Mouse (Mus musculus): ENCODE data around the gene Car14. TPM values are rescaled to one million over a fixed set of nuclear protein-coding genes. Genes with fewer than 3 reads are reported as not detected.
"Not testable (repeated sequence)": the region's sequence is repeated elsewhere in the genome, so short reads cannot be mapped to it uniquely, and the experiment has no call there.

Gene Car14
- polyA plus RNA-seq, 1 experiment from 2014 or later: 0.12 TPM

DNA sequence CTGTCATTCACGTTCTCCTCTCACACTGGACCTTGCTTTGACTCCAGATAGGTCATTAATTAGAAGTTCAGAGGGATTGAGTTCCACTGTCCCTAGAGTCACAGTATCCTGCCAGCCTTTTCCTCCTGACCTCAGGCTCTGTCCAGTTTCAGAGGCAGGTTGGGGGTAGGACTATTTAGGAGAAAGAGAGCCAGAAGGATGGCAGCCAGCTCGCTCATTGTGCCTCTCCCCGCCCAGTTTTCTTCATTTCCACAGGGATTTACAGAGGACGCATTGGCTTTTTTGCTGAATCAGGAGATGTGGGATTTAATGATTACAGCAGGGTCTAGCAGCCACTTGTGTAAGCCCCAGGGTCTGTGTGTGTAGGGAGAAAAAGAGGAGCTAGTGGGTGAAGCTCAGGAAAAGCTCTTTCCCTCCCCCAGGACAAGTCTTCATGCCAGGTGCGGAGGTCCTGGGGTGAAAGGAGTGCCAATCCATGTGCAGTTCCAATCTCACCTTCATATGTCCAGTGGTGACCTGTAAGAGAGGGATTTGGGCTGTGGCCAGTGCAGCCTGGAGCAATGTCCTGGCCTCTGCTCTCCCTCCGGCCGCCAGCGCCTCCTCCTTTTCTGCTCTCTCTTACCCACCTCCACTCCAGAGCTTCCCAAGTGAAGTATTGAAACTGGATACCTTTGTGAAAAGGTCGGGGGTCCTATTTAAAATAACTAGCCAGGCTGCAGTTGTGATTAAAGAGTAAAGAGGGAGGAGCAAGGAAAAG is 2.7 kb downstream of the Car14 start:
- no peaks in the 10 kb centered on the region for H3K27me3 ChIP-seq (ENCODE audit: control insufficient read depth, insufficient read depth, low read length)
- no peak overlapping the region for H3K4me3 ChIP-seq (ENCODE audit: low read depth, low read length)
- no peaks in the 10 kb centered on the region for H3K9me3 ChIP-seq (ENCODE audit: control insufficient read depth, low read length)
- H3K27ac ChIP-seq (ENCODE audit: low read depth, low read length): no peak overlapping the region
- H3K4me1 ChIP-seq (ENCODE audit: control insufficient read depth, insufficient read depth, low read length): peaks cover 9% of the 10 kb centered on the region
- WGBS: 72% methylated on average over 9 of the region's 9 CpGs
- no peak overlapping the region for H3K9ac ChIP-seq (replicated peaks; ENCODE audit: low read depth, low read length)
- H3K4me2 ChIP-seq (ENCODE audit: low read depth, low read length): no peak overlapping the region
- no peak for ATAC-seq (ENCODE audit: low read depth)
- no peaks in the 10 kb centered on the region for H3K36me3 ChIP-seq (ENCODE audit: control insufficient read depth, insufficient read depth, low read length)

DNA sequence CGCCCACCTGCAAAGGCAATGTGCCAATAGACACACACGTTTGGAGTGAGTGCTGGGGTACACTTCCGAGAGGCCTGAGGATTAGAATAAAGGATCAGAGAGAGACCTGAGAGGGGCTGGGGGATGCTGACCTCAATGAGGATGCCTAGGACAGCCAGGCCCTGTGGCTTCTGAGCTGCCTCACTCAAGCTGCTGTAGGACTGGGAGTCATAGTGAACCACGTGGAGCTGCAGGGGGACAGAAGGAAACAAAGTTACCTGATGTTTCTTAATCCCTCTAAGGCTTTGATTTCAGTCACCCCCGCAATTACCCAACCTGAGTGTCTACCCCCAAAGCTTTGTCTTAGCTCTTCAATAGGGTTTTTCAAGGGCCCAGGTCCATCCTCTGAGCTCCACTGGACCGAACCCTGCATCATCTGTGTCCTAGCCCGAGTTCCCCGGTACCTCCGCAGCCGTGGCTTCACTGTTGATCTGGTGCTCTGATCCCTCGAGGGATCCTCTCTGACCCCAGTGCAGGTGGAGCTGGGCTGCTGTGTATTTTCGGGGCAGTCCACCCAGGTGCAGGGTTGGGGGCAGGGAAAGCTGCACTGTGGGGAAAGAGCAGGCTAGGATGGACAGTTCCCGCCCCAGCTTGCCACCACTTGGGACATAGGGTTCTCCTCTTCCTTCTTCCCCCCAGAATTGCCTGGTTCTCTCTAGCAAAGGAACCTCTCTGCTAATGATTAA is 4.5 kb downstream of the Car14 start:
- Histone ChIP-seq H3K27me3 (ENCODE audit: control insufficient read depth, insufficient read depth, low read length) (no peaks in the 10 kb centered on the region), H3K4me2 (ENCODE audit: low read depth, low read length) (no peak overlapping the region), H3K36me3 (ENCODE audit: control insufficient read depth, insufficient read depth, low read length) (no peaks in the 10 kb centered on the region), H3K4me3 (ENCODE audit: low read depth, low read length) (no peak overlapping the region), H3K9me3 (ENCODE audit: control insufficient read depth, low read length) (no peaks in the 10 kb centered on the region), H3K9ac (replicated peaks; ENCODE audit: low read depth, low read length) (no peak overlapping the region), H3K27ac (ENCODE audit: low read depth, low read length) (no peak overlapping the region), H3K4me1 (ENCODE audit: control insufficient read depth, insufficient read depth, low read length) (peaks cover 7% of the 10 kb centered on the region)
- no peak for ATAC-seq (ENCODE audit: low read depth)
- 83% methylated on average over 13 of the region's 13 CpGs for WGBS

DNA sequence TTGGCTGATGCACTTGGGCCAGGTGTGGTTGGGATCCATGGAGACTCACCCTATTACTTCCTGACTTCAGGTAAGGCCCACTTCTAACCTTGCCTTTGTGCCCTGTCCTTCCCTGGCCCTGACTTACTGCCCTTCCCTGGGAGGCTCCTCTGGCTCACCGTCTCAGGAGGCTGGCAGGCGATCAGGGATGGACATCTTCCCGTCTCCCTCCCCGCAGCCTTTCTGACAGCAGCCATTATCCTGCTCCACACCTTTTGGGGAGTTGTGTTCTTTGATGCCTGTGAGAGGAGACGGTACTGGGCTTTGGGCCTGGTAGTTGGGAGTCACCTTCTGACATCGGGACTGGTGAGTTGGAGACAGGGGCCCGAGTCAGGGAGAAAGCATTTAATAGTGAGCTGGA is 9.0 kb downstream of the Car14 start:
- H3K36me3 ChIP-seq (ENCODE audit: control insufficient read depth, insufficient read depth, low read length); H3K9ac ChIP-seq (replicated peaks; ENCODE audit: low read depth, low read length); H3K4me2 ChIP-seq (ENCODE audit: low read depth, low read length); H3K4me1 ChIP-seq (ENCODE audit: control insufficient read depth, insufficient read depth, low read length); H3K27ac ChIP-seq (ENCODE audit: low read depth, low read length); ATAC-seq (ENCODE audit: low read depth); H3K27me3 ChIP-seq (ENCODE audit: control insufficient read depth, insufficient read depth, low read length); H3K9me3 ChIP-seq (ENCODE audit: control insufficient read depth, low read length); H3K4me3 ChIP-seq (ENCODE audit: low read depth, low read length): not testable (repeated sequence)
- 88% methylated on average over 7 of the region's 7 CpGs for WGBS

DNA sequence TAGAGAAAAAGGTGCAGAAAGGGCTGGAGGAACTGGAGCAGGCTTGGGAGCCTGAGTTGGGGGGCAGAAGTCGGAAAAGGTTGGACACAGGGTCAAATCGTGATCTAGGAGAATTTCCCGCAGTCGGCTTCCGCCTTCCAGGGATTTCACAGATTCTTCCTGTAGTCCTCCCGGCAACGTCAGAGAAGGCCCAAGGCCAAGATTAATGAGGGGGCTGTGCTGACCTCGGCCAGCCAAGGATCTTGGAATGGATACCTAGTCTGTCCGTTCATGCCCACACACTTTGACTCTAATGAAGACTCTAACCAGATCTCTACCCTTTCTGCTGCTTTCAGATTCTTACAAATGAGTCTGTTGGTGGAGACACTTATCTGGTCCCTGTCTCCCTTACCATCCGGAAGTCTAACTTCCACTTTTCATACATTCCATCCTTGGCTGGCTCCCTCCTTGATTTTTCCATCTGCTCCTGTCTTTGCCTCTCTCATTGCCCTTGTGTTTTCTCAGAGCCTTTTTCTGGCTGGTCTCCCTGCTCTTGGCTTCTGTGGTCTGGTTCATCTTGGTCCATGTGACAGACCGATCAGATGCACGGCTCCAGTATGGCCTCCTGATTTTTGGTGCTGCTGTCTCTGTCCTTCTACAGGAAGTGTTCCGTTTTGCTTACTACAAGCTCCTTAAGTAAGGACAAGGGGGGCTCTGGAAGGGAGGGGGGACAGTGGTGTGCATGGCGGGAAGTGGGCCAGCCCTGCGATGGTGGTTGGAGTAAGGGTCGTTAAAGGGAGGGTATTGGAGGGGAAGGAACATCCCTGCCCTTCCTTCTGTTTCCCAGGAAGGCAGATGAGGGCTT is 10.0 kb downstream of the Car14 start:
- Histone ChIP-seq H3K4me1 (ENCODE audit: control insufficient read depth, insufficient read depth, low read length) (peaks cover 9% of the 10 kb centered on the region), H3K4me2 (ENCODE audit: low read depth, low read length) (peak overlapping the region; percentile 78), H3K27ac (ENCODE audit: low read depth, low read length) (peak overlapping the region; percentile 62), H3K9me3 (ENCODE audit: control insufficient read depth, low read length) (no peaks in the 10 kb centered on the region), H3K4me3 (ENCODE audit: low read depth, low read length) (peak overlapping the region; percentile 62), H3K27me3 (ENCODE audit: control insufficient read depth, insufficient read depth, low read length) (no peaks in the 10 kb centered on the region), H3K9ac (replicated peaks; ENCODE audit: low read depth, low read length) (peak overlapping the region; percentile 67), H3K36me3 (ENCODE audit: control insufficient read depth, insufficient read depth, low read length) (no peaks in the 10 kb centered on the region)
- 17% methylated on average over 16 of the region's 16 CpGs for WGBS
- ATAC-seq (ENCODE audit: low read depth): no peak

DNA sequence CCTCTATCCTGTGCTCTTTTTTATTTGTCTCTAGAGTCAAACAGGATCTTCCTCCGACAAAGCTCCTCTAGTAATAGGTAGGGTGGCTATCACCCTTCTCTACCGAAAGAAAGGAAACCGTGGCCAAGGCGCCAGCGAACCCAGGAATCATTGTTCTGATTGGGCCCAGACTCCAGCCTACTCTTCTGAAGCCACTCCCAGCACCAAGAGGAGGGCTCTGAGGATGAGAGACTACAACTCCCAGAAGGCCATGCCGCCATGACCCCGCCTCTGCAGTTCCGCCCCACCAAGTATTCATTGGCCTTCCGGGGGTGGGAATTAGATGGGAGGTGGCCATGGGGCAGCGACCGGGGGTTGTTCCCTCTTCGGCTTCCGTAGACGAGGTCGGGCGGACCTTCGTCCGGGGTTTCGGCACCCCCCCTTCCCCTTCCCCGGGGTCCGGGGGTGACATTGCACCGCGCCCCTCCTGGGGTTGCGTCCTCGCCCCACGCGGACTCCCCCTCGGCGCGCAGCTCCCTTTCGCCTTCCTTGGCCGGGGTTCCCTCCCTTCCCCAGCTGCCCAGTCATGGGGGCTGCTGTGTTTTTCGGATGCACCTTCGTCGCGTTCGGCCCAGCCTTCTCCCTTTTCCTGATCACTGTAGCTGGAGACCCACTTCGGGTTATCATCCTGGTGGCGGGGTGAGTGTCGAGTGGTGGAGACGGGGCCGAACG is 10.7 kb downstream of the Car14 start, which contains the start of gene Aph1a:
Gene Aph1a (plus strand): TSS at position 364 of the 711 bp plus-strand sequence.
- not testable (repeated sequence) for H3K4me1 ChIP-seq (ENCODE audit: control insufficient read depth, insufficient read depth, low read length); H3K27me3 ChIP-seq (ENCODE audit: control insufficient read depth, insufficient read depth, low read length); H3K9me3 ChIP-seq (ENCODE audit: control insufficient read depth, low read length); H3K36me3 ChIP-seq (ENCODE audit: control insufficient read depth, insufficient read depth, low read length)
- peak; percentile 97 for ATAC-seq (ENCODE audit: low read depth)
- H3K27ac ChIP-seq (ENCODE audit: low read depth, low read length): peak within 1 kb of the TSS; percentile 62
- peak within 1 kb of the TSS; percentile 78 for H3K4me2 ChIP-seq (ENCODE audit: low read depth, low read length)
- peak within 1 kb of the TSS; percentile 62 for H3K4me3 ChIP-seq (ENCODE audit: low read depth, low read length)
- under 1% methylated on average over 25 of the region's 43 CpGs for WGBS
- peak within 1 kb of the TSS; percentile 67 for H3K9ac ChIP-seq (replicated peaks; ENCODE audit: low read depth, low read length)

DNA sequence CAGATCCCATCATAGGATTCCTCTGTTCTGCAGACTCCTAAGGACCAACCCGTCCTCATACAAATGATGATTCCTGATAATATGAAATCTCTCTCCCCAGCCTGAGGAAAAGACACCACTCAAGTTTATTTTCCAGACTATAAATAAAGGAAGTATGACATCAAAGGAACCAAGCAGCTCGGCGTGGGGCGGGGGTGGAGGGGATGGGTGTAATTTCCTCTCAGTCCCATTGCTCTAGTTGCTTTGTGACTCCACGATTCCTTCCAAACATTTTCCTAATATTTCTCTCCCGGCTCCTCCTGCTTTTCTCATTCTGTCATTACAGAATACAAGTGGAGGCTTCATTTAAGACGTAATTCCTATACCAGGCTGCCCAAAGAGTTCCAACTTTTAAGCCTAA is 11.4 kb downstream of the Car14 start:
- ATAC-seq (ENCODE audit: low read depth): peak; percentile 4; the same call in 1 of the 2 replicates
- H3K4me3 ChIP-seq (ENCODE audit: low read depth, low read length): peak overlapping the region; percentile 62
- H3K4me2 ChIP-seq (ENCODE audit: low read depth, low read length): peak overlapping the region; percentile 56
- peak overlapping the region; percentile 32; the same call in 1 of the 2 replicates for H3K9ac ChIP-seq (replicated peaks; ENCODE audit: low read depth, low read length)
- peak overlapping the region; percentile 55; the same call in 1 of the 2 replicates for H3K27ac ChIP-seq (ENCODE audit: low read depth, low read length)
- H3K4me1 ChIP-seq (ENCODE audit: control insufficient read depth, insufficient read depth, low read length): peaks cover 9% of the 10 kb centered on the region
- H3K27me3 ChIP-seq (ENCODE audit: control insufficient read depth, insufficient read depth, low read length): no peaks in the 10 kb centered on the region
- no peaks in the 10 kb centered on the region for H3K36me3 ChIP-seq (ENCODE audit: control insufficient read depth, insufficient read depth, low read length)
- 13% methylated on average over 7 of the region's 7 CpGs for WGBS
- H3K9me3 ChIP-seq (ENCODE audit: control insufficient read depth, low read length): no peaks in the 10 kb centered on the region

DNA sequence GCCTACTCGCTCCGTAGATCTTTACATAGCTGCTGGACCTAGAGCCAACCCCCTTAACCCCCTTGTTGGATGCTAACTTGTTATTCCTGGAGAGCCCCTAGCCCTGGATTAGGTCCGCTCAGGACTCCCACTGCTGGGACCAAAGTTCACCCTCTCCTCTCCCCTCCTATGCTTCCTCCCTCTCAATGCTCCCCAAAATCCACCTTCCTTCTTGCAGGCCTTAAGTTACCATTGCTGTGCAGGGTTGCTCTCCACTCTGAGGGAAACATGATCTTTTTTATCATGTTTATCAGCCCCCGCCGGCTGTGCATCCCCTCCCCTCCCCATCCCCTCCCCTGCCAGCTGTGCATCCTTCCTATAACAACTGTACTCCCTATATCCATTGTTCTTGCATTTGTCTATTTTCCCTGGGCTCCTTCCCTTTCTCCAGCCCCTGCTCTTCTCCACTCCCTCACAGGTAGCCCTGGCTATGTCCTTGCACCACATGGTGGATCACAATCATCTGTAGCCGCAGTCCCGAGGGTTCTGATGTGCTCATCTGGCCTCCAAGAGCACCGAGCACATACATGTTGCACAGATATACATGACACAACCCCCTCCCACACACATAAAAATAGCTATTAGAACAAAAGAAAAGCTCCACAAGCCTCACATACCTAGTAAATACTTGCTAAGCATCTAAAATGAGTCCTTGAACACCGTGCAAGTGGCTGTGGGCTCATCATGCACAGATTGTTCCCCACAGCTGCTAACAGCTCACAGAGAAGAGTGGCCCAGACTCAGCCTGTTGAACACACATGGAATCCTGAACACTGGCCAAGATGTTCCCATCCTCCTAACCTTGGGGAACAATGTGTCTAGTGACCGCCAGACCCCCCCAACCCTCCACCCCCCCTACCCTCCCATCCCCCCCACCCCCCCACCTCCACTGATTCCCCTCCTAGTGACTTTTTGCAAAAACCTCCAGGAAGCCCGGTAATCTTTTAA is 12.1 kb downstream of the Car14 start:
- peak overlapping the region; percentile 9; the same call in 1 of the 2 replicates for H3K4me3 ChIP-seq (ENCODE audit: low read depth, low read length)
- peak overlapping the region; percentile 27; the same call in 1 of the 2 replicates for H3K4me2 ChIP-seq (ENCODE audit: low read depth, low read length)
- H3K27me3 ChIP-seq (ENCODE audit: control insufficient read depth, insufficient read depth, low read length): no peaks in the 10 kb centered on the region
- no peaks in the 10 kb centered on the region for H3K9me3 ChIP-seq (ENCODE audit: control insufficient read depth, low read length)
- H3K4me1 ChIP-seq (ENCODE audit: control insufficient read depth, insufficient read depth, low read length): peaks cover 9% of the 10 kb centered on the region
- peak overlapping the region; percentile 32; the same call in 1 of the 2 replicates for H3K9ac ChIP-seq (replicated peaks; ENCODE audit: low read depth, low read length)
- WGBS: 29% methylated on average over 11 of the region's 11 CpGs
- H3K27ac ChIP-seq (ENCODE audit: low read depth, low read length): peak overlapping the region; percentile 55; the same call in 1 of the 2 replicates
- ATAC-seq (ENCODE audit: low read depth): no peak
- H3K36me3 ChIP-seq (ENCODE audit: control insufficient read depth, insufficient read depth, low read length): no peaks in the 10 kb centered on the region

Measured in neural tube, embryonic 14.5 days (tissue).